12 mouse cellular contexts compared by ENCODE assay signal in genomic region chr16:25517114-25517868, GRCm38 (mm10).
"Had no signal": no experiment of that assay in that cellular context is flagged by ENCODE, and none has a peak within 500 bp of the region (broad histone marks: within the 10 kb centered on the region; RNA-seq: fewer than 3 reads in every experiment).

No protein-coding gene starts in this region.

- H3K27me3 ChIP-seq: kidney, embryonic 15.5 days; limb, embryonic 12.5 days; lung, embryonic 15.5 days; midbrain, embryonic 12.5 days; stomach, embryonic 15.5 days had no signal

- H3K4me3 ChIP-seq: kidney, embryonic 15.5 days; left cerebral cortex, adult 2 months; limb, embryonic 12.5 days; lung, embryonic 15.5 days; midbrain, embryonic 12.5 days; stomach, embryonic 15.5 days had no signal

- DNase-seq: kidney, adult 18-20 months; kidney, postnatal 25 days; liver; right cerebral cortex, postnatal 14 days; thymus, postnatal 36 days had no signal

- H3K27ac ChIP-seq: kidney, embryonic 15.5 days; left cerebral cortex, adult 2 months; limb, embryonic 12.5 days; lung, embryonic 15.5 days; midbrain, embryonic 12.5 days; stomach, embryonic 15.5 days had no signal

- H3K4me2 ChIP-seq: kidney, embryonic 15.5 days; limb, embryonic 12.5 days; lung, embryonic 15.5 days; midbrain, embryonic 12.5 days; stomach, embryonic 15.5 days had no signal

- H3K9me3 ChIP-seq: kidney, embryonic 15.5 days; limb, embryonic 12.5 days; lung, embryonic 15.5 days; midbrain, embryonic 12.5 days; stomach, embryonic 15.5 days had no signal

- ATAC-seq: midbrain, embryonic 16.5 days had no signal

- H3K4me1 ChIP-seq: kidney, embryonic 15.5 days; limb, embryonic 12.5 days; lung, embryonic 15.5 days; midbrain, embryonic 12.5 days; stomach, embryonic 15.5 days had no signal

- H3K36me3 ChIP-seq: kidney, embryonic 15.5 days; limb, embryonic 12.5 days; lung, embryonic 15.5 days; midbrain, embryonic 12.5 days; stomach, embryonic 15.5 days had no signal

- H3K9ac ChIP-seq: kidney, embryonic 15.5 days; limb, embryonic 12.5 days; lung, embryonic 15.5 days; midbrain, embryonic 12.5 days; stomach, embryonic 15.5 days had no signal
